In the genomic region with DNA sequence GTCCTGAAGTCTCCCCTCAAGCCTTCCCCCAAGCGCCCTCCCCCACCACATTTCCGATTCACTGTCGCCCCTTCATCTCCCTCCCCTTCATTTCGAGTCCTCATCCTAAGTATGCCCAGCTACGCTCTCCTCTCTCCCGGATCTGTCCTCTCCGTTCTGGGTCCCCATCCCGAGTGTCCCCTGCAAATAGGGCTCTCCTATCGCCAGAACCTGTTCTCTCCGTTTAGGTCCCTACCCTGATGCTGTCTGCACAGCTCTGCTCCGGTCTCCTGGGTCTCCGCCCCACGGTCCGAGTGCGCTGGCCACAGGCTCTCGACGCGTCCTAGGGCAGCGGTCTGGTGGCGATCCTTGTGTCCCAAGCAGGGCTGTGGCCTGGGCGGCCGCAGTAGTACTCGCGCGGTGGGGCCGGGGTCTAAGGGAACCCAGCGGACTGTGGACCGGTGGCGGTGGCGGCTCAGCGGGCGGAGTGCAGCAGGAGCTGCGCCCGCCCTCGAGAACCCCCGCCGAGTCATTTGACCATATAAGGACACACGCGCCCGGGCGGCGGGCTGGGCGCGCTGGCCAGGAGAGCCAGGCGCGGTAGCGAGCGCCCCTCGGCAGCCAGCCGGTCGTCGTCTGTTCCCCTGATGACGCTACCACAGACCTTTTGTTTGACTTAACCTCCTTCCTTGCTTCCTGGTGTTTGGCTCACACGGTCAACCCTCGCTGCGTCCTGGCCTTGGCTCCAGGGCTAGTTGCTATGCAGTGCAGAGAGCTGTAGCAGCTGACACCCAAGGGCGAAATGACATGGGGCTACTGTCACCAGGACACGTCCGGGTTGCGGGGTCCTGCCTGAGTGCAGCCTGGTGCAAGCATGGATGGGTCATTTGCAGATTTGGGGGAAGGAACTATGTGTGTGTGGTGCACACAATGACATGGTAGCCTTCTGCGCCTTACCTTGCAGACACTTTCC, we compare ENCODE assay signal across 7 mouse cellular contexts. TPM values are rescaled to one million over a fixed set of nuclear protein-coding genes. Genes with fewer than 3 reads are reported as not detected.
DNase-seq lines count a peak whose midpoint lies in the region; ATAC-seq lines count a peak whose summit lies in the region.

No protein-coding gene starts in this region.

- intact Hi-C loops in gastrocnemius, postnatal 36 days (cut with DNase I): no loop called here
- intact Hi-C loops in left cerebral cortex, postnatal 4 days (cut with DNase I): no loop called here

- DNase-seq in adrenal gland, adult (ENCODE audit: inconsistent age in 2 of 2, low spot score in 1 of 2): peak; percentile 74 to 89
- DNase-seq in embryo, embryonic 10 days (ENCODE audit: low spot score): peak; percentile 76
- peak; percentile 40 for DNase-seq in gastrocnemius, postnatal 36 days
- DNase-seq in left cerebral cortex, postnatal 4 days: peak; percentile 70
- peak; percentile 71 for DNase-seq in midbrain, embryonic 10.5 days (ENCODE audit: low spot score)
- DNase-seq in right cerebral cortex, postnatal 4 days: peak; percentile 70

- H3K27ac ChIP-seq in intestine, embryonic 16.5 days (ENCODE audit: low read length): peak overlapping the region; percentile 93
- H3K27ac ChIP-seq in midbrain, embryonic 10.5 days (replicated peaks): peak overlapping the region; percentile 85

- 4% methylated on average over 61 of the region's 61 CpGs for WGBS in intestine, embryonic 16.5 days
- WGBS in midbrain, embryonic 10.5 days: 5% methylated on average over 61 of the region's 61 CpGs

- H3K27me3 ChIP-seq in intestine, embryonic 16.5 days (replicated peaks; ENCODE audit: control insufficient read depth, insufficient read depth, low read length): no peaks in the 10 kb centered on the region
- peaks cover 32% of the 10 kb centered on the region for H3K27me3 ChIP-seq in midbrain, embryonic 10.5 days (ENCODE audit: low read depth, poor library complexity, severe bottlenecking)

- peak overlapping the region; percentile 88 for H3K4me3 ChIP-seq in intestine, embryonic 16.5 days (ENCODE audit: low read length)
- peak overlapping the region; percentile 69 for H3K4me3 ChIP-seq in midbrain, embryonic 10.5 days

- H3K4me2 ChIP-seq in intestine, embryonic 16.5 days (ENCODE audit: low read depth, low read length): peak overlapping the region; percentile 74

- ATAC-seq in intestine, embryonic 16.5 days: peak; percentile 95

- no peaks in the 10 kb centered on the region for H3K9me3 ChIP-seq in intestine, embryonic 16.5 days (ENCODE audit: control insufficient read depth, low read length)
- peaks cover 3% of the 10 kb centered on the region; the same call in 1 of the 2 replicates for H3K9me3 ChIP-seq in midbrain, embryonic 10.5 days (replicated peaks)

- H3K9ac ChIP-seq in intestine, embryonic 16.5 days (ENCODE audit: low read depth, low read length): peak overlapping the region; percentile 93

- H3K4me1 ChIP-seq in intestine, embryonic 16.5 days (ENCODE audit: control insufficient read depth, insufficient read depth, low read length): peaks cover 46% of the 10 kb centered on the region
- peaks cover 16% of the 10 kb centered on the region for H3K4me1 ChIP-seq in midbrain, embryonic 10.5 days

- no peaks in the 10 kb centered on the region for H3K36me3 ChIP-seq in intestine, embryonic 16.5 days (ENCODE audit: control insufficient read depth, insufficient read depth, low read length)
- H3K36me3 ChIP-seq in midbrain, embryonic 10.5 days: no peaks in the 10 kb centered on the region

RNA-seq across cellular contexts. Expression of a gene that starts 33.0 kb away (rescaled TPM):
- total RNA-seq in gastrocnemius, postnatal 36 days (2021): 1 to 10 TPM; 3.1 to 4.0 TPM
- 51.2 and 58.4 TPM in 2 replicates for polyA plus RNA-seq in intestine, embryonic 16.5 days (2015; fragmentation: Nextera tagmentation; extraction: Ambion mirVana)
- total RNA-seq in left cerebral cortex, postnatal 4 days (2021): 10 to 100 TPM; 25.2 to 26.7 TPM
- polyA plus RNA-seq in midbrain, embryonic 10.5 days (2016; fragmentation: Nextera tagmentation; extraction: Ambion mirVana): 6.8 and 7.1 TPM in 2 replicates

Comparison
In these comparisons a context has a peak if more than half of its experiments do, and no peak if none do; other contexts are left out.
1. Peak in every context shown above with its lines: DNase-seq, ATAC-seq, H3K4me3 ChIP-seq and H3K27ac ChIP-seq.
2. RNA of a gene that starts 33.0 kb away (total RNA-seq): 25.2 to 26.7 TPM in left cerebral cortex, postnatal 4 days; 3.1 to 4.0 TPM in gastrocnemius, postnatal 36 days; every median in the first group is over 4 times any median in the second.